Mouse (Mus musculus): Measurements from ENCODE around the gene Dbt. TPM values are rescaled to one million over a fixed set of nuclear protein-coding genes. Genes with fewer than 3 reads are reported as not detected.
"Not testable (repeated sequence)": the region's sequence is repeated elsewhere in the genome, so short reads cannot be mapped to it uniquely, and the experiment has no call there.

Gene Dbt
- total RNA-seq, 1 experiment from 2014 or later = 8.6 TPM

DNA sequence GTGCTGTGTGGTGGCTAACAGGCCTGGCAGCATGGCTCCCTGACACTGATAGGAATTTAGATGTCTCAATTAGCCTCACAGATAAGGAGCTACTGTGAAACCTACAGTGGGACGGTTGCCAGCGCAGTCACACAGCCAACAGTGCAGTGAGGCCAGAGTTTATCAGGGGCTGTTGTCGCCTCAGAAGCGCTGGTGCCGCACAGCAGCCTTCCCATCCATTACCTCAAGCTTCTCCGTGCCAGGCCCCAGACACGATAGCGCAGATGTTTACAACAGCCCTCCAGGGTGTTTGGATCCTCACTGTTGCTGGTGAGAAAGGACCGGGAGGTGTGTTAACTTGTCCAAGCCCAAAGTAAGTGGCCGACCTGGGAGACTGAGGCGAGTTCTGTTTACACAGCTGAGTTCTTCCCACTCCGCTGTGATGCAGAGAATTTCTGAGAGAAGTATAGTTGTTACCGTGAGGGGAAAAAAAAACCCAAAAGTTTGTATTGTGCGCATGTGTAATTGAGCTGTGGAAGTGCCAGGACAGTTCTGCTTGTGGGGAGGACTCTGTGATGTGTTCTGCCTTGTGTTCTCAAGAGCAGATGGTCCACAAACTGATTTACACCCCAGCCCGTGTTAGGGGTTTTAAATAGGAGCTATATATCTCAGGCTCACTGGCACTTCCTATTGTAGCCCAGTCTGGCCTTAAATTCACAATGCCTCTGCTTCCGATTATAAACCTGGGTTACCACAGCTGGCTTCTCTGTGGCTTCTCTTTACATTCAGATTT is 23.7 kb downstream of the Dbt start:
- ATAC-seq (ENCODE audit: extremely low read depth, insufficient number of reproducible peaks, low FRiP score, poor library complexity, severe bottlenecking) = no peak

DNA sequence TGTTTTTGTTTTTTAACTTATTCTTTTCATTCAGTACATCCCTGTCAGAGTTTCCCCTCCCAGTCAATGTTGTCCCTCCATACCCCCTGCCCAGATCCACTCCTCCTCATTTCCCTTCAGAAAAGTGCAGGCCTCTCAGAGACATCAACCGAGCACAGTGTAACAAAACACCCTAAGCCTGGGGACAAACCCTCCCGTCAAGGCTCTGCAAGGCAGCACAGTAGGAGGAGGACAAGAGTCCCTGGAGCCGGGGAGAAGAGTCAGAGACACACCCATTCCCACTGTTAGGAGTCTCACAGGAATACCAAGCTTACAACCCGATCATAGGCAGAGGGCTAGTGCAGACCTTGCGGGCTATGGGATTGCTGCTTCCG is 24.3 kb downstream of the Dbt start:
- no peak for ATAC-seq (ENCODE audit: extremely low read depth, insufficient number of reproducible peaks, low FRiP score, poor library complexity, severe bottlenecking)

DNA sequence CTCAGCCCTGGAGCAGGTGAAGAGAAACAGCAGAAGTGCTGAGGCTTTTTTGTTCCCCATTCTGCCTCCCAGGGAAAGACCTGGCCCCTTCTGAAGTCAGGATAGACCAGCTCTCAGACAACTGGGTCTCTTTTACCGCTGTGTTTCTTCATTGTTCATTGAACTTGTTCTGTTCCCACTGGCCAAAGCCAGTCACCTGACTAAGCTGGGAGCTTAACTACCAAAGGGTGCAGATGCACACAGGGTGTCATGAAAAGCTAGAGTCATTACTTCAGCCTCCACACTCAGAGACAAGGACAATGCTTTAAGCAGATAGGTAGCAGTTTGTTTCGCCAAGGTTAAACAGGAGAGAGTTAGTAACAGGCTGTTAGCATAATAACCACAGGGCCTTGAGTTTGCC is 29.2 kb downstream of the Dbt start:
- ATAC-seq (ENCODE audit: extremely low read depth, insufficient number of reproducible peaks, low FRiP score, poor library complexity, severe bottlenecking) = no peak

DNA sequence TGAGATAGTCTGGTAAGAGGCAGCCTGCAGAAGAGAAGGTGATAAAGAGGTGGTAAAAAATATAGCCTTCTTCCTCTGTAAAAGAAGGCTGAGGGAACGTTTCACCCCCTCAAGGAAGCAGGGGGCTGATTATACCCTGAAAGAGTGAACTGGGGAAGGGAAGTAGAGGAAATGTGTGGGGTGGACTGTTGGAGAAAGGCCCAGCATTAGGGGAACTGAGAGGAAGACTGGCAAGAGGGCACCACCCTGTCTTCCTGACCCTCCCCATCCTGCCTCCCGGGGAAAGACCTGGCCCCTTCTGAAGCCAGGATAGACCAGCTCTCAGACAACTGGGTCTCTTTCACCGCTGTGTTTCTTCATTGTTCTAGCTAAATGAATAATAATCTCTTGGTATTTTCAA is 29.7 kb downstream of the Dbt start:
- no peak for ATAC-seq (ENCODE audit: extremely low read depth, insufficient number of reproducible peaks, low FRiP score, poor library complexity, severe bottlenecking)

DNA sequence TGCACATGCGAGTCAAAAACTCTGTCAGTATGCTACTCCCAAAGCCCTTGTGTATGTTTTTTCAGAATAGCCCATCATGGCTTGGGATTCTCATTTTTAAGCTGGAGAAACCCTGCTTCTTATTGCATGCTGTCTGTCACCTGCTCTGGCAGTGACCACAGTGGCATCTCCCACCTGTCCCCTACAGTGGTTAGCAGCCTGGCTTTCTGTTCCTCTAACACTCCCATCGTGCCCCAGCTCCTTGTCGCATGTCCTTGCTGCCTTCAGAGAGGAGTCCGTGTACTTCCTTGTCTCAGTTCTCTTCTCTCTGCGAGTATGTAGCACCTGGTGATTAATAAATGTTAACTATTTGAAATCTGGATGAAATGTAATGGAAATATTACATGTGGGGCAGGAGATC is 34.6 kb downstream of the Dbt start:
- ATAC-seq (ENCODE audit: extremely low read depth, insufficient number of reproducible peaks, low FRiP score, poor library complexity, severe bottlenecking) = no peak

DNA sequence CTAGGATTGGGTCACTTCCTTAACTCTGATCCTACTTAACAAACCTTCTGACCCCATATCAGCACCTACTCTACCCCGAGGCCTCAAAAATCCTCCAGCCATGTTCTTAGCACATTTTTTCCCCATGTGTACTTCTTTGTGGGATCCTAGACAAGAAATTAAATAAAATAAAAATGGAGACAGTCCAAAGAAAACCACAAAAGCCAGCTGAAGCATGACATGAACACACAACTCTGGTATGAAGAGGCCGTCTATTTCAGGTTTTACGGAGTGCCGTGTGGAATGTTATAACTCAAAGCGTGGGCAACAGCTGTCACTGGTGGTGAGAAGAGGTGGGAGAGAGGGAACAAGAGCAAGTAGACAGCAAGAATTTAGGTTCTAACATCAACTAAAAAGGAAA is 38.5 kb downstream of the Dbt start:
- ATAC-seq (ENCODE audit: extremely low read depth, insufficient number of reproducible peaks, low FRiP score, poor library complexity, severe bottlenecking) = no peak

DNA sequence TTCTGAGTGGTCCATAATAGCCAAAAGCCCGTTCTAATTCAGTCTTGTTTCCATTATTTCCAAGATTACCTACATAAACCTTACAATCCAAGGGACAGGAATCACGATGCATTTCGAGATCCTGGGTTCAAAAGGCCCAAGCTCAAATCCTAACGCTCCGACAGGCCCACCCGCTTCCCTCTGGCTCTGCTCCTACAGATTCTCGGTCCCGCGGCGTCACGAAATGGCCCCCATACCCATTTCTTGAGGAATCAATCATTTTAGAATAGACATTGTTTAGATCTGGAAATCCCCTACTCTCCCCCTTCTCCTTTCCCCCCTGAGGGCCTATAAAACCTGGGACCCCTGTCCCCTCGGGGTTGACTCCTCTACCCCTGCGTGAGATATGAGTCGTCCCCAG is 48.4 kb downstream of the Dbt start:
- not testable (repeated sequence) for ATAC-seq (ENCODE audit: extremely low read depth, insufficient number of reproducible peaks, low FRiP score, poor library complexity, severe bottlenecking)

DNA sequence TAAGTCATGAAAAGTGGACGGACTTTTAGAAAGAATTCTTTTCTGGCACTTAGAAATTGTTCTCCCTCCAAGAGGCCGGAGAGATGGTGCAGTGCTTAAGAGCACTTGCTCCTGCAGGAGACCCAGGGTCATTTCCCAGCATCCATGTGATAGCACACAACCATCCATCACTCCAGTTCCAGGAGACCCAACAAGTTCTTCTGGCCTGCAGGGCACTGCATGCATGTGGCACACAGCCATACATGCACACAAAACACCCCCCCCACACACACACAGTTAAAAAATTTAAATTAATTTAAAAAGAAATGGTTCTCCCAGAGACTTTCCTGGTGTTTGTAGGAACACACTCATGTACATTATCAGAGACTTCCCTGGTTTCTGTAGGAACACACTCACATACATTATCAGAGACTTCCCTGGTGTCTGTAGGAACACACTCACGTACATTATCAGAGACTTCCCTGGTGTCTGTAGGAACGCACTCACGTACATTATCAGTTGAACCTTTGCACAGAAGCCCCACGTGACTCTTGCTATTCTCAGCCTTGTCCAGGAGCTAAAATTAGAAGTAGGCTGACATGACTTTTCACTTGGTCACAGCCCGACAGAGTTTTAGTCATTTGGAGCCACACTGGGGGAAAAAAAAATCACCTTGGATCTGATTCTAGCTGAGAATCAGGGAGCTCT is 49.7 kb downstream of the Dbt start, which contains the start of gene Lrrc39:
Lrrc39 (plus strand) TSS at position 566 of the 687 bp plus-strand sequence.
- no peak for ATAC-seq (ENCODE audit: extremely low read depth, insufficient number of reproducible peaks, low FRiP score, poor library complexity, severe bottlenecking)

DNA sequence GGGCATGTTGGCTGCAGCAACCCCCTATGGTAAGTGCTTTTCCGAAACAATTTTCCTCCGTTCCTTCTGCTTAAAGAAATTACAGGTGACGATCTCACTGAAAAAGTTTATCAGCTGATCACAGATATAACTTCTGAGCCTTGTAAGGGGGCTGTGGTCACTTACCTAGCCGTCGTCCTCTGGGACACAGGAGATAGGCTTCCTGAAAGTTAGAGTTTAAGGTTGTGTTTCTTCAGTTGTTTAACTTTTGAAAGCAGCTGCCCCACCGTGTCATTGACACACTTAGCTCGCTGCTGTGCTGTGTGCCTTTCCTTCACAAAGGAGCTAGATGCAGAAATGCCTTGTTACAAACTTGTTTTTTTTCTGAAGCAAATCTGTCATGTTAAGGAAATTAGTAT is 50.2 kb downstream of the Dbt start:
- ATAC-seq (ENCODE audit: extremely low read depth, insufficient number of reproducible peaks, low FRiP score, poor library complexity, severe bottlenecking) = no peak

DNA sequence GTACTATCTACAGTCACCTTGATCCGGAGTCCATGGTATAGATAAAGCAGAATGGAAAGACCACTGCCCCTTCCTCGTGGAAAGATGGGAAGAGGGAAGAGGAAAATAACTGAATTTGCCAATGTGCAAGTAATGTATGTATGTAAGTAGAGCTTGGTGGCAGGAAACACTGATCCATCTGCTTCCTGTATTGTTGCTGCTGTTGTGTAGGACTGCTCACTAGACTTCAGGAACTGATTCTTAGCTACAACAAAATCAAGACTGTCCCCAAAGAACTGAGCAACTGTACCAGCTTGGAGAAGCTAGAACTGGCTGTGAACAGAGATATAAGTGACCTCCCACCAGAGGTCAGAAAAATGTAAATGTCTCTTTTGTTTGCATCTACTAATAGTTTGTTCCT is 57.8 kb downstream of the Dbt start:
- no peak for ATAC-seq (ENCODE audit: extremely low read depth, insufficient number of reproducible peaks, low FRiP score, poor library complexity, severe bottlenecking)

DNA sequence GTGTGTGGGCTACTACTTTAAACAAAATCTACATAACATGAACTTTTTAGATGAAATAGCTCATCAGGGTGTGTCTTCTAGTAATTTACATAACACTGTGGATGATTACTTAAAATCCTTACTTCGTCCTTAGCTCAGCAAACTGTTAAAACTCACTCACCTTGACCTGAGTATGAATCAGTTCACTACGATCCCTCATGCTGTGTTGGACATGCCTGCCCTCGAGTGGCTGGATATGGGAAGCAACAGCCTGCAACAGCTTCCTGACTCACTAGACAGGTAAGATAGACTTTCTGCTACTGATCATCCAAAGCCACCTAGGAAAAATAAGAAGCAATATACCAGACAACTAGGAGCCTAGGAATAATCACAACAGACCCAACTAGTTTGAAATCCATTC is 64.4 kb downstream of the Dbt start:
- ATAC-seq (ENCODE audit: extremely low read depth, insufficient number of reproducible peaks, low FRiP score, poor library complexity, severe bottlenecking) = no peak

DNA sequence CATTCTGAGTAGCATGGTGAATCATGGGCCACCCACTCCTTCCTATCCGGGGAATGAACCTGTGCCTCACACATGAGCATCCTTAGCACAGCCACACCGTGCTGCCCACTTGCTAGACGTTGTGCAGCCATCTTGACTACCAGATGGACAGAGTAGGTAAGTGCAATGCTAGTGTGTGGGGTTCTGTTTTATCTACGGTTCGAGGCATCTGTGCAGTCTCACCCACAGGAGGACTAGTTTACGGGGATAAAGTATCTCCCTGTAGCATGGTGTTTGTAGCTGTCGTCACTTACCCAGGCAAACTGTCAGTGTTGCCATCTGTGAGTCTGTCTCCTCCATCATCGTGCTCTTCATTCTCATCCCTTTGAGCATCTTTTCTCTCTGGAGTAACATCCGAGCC is 69.3 kb downstream of the Dbt start:
- no peak for ATAC-seq (ENCODE audit: extremely low read depth, insufficient number of reproducible peaks, low FRiP score, poor library complexity, severe bottlenecking)

DNA sequence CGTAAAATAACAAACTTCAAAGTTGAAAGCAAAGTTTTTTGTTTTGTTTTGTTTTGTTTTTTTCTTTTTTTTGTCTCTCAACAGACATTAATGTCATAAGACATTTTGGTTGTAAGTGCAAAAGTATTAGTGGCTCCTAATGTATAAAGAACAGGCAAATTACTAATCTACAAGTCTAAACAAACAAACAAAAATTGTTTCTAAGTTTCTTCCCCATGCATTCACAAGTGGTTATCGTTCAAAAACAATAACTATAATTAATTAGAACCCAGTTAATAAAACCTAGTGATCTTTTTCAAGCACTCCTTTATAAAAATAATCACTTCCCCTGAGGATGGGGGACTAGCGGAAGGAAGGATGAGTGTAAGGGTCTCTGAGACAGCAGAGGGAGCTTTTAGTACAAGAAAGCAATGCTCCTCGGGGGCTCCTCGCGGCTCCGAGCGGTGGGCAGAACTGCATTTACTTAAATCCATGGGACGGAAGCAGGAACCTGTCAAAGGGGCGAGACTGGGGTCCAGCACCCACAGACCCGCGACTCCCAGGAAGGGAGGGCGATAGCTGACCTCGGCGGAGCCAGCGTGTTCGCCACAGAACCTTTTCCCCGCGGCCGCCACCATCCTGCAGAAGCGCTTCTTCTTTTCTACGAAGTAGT is 81.3 kb downstream of the Dbt start:
- ATAC-seq (ENCODE audit: extremely low read depth, insufficient number of reproducible peaks, low FRiP score, poor library complexity, severe bottlenecking) = no peak; the same call in 1 of the 2 replicates

DNA sequence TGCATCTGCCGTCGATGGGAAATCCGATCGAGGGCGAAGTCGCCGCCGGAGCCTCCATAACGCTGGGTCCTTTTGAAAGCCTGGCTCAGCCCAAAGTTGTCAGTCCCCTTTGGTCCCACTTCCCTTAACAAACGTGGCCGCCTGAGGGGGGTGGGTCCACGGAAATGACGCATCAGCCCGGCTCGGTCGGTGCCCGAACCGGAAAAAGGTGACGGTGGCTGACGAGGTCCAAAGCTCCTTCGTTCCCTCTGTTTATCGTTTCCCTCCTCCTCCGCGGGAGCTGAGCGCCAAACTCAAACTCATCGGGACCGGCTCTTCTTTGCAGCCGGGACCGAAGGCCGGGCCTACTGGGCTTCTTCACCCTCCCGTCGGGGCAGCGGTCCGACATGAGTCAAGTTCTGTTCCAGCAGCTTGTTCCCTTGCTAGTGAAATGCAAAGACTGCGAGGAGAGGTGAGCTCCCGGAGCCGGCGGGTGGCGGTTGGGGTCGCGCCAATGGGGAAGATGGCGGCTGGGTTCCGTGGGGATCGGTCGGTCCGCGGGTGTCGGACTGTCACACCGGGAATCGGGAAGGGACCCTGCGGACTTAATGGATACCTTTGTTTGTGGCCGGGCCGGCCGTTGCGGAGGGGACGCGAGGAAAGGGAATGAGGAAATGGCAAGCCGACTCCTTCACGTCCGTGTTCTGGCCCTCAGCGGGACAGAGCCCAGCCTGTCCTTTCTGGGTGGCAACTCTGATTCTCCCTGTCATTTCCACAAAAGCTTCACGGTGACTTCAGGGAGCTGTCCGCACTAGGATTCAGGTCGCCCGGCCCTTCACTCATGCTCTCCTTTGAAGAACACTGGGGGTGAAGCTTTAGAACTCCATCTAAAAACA is 82.1 kb downstream of the Dbt start, which contains the start of gene Sass6:
Sass6 (plus strand) TSS at position 255 of the 875 bp plus-strand sequence.
- ATAC-seq (ENCODE audit: extremely low read depth, insufficient number of reproducible peaks, low FRiP score, poor library complexity, severe bottlenecking) = peak; percentile 99

DNA sequence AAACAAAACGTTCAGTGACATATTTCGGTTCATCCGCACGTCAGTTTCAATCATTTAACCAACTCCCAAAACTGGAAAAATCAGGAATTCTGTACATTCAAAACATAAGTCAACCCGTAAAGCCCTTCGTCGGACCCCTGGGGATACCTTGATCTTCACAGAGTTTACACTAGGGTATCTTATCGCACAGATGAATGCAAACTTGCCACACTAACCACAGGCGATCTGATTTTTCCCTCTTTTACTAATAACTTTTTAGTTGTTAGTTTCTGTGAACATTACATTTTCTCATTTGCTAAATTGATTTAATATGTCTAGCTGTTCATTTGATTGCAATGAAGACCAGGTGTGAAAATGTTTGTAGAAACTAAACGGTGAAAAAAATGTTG is 82.7 kb downstream of the Dbt start:
- ATAC-seq (ENCODE audit: extremely low read depth, insufficient number of reproducible peaks, low FRiP score, poor library complexity, severe bottlenecking) = no peak
